Mouse (Mus musculus): ENCODE data around the gene Sox6.

DNA sequence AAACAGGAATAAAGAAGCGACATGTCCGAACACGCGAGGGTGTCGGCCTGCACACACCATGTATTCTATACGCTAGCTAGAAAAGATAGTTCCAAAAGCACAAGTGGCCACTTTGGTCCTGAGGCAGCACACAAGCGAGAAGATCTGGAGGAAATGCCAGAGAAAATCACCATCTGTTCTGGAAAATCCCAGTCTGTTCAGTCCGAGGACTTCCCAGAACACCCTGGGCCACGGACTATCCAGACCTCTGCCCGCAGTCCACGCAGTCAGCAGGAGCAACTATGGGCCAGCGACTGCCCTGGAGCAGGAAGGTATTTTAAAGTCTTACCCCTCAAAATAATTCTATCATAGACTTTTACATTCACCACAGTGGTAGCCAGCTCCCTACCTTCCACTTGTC lies 92.0 kb downstream of the Sox6 start:
- TF ChIP-seq POLR2A (IDR thresholded peaks at IDR 0.05; ENCODE audit: borderline replicate concordance, insufficient read depth, low read length) (no peak), CTCF (IDR thresholded peaks at IDR 0.05; ENCODE audit: borderline replicate concordance, insufficient read depth, low read depth, low read length) (no peak)

Measured in cerebellum, adult 2 months (tissue).